Mouse (Mus musculus) lung, postnatal 14 days (tissue): ENCODE measurements around the gene St8sia1.

Source experiments
- DNase-seq: peaks from one replicate; pipeline ENCODE4 v3.0.0; 2021

Gene St8sia1

DNA sequence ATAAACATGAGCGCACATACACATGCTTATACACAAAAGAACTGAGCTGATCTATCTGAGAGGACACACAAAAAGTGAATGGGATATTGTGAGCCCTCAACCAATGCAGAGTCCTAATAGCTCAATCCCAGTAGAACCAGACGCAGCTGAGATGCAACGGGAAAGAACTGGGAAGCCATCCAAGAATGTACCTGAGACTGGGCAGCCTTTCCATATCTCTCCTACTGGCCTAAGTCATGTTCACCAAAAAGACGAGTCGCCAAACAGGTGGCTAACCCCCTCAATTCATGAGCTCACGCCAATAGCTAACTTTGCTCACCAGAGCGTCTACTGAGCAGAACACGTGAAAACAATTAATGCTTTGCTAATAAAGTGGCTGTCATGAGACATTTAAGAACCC lies 20.8 kb downstream of the St8sia1 start:
- DNase-seq: no peak

DNA sequence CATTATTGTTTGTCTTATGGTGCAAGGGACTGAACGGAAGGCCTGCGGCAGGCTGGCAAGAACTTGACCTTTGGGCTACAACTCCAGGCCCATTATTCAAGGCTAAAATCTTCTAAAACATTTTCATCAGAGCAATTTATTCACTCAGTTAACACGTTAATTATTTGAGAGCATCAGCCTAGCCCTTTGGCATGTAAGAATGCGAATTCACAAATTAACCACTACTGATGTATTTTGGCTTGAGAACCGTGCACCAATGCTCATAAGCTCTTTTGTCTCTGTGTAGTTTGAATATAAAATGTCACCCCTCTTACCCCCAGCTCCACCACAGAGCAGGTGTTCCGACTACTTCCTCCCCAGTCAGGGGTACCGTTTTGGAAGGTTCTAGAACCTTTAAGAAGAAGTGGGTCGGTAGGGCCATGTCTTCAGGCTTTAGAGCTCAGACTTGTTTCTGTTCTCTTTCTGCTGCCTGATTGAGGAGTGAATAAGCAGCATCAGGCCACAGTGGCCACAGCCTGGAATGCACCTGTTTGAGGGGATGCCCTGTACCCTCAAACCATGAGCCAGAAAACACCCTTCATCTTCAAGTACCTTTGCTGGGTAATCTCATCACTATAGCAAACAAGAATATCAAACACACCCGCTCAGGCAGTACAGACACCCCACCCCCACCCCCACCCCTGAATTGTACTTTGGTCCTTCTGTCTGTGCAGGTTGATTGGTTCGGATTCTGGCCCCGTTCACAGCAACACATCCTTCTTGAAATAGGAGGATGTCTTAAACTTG lies 22.5 kb downstream of the St8sia1 start:
- DNase-seq: no peak

DNA sequence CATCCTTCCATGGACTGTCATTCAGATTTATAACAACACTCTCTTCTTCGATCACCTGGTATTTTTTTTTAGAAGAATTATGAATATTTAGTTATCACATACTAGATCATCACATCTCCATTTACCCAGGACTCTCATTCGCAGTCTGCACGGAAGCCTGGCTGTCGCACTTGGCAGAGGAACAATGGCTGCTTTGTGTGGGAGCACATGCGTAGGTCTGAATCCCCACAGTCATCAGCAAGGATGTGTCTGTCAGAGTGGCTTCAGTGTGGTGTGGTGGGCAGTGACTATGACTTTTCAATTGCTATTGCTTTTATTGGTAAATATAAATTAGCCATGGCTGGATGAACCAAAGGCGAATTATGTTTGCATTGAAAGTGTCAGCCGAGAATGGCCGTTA lies 23.2 kb downstream of the St8sia1 start:
- no peak for DNase-seq

DNA sequence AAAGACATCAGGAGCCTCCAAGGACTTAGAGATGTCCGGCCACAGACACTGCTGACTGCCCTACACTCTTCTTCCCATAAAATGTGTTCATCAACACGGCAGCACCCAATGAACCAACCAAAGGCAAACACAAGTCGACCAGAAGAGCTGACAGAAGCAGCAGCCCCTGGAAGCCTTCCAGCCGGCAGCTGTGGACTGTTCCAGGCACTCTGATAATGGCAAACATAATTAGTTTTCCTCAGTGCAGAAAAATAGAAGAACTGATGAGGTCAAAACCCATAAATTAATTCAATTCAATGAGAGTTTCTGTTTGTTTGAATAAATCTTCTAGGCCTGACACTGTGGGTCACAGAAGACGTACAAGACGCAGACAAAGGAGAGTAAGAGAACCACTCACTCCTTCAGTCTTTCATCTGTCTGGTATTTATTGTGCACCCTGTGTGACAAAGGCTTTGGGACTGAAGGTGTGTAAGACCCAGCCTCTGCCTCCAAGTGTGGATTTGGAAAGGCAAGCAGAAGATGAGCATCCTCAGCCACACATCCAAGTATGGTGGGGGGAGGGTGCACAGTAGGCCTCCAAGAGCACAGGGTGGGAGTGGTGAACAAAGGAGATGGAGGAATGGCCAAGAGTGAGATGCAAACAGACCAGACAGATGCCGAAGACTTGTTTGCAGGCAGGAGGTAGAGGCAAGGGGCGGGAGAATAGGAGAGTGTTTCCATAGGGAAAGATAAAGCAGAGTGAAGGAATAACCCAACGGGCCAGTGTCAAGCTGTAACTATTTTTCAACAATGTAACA lies 25.5 kb downstream of the St8sia1 start:
- peak; percentile 47 for DNase-seq

DNA sequence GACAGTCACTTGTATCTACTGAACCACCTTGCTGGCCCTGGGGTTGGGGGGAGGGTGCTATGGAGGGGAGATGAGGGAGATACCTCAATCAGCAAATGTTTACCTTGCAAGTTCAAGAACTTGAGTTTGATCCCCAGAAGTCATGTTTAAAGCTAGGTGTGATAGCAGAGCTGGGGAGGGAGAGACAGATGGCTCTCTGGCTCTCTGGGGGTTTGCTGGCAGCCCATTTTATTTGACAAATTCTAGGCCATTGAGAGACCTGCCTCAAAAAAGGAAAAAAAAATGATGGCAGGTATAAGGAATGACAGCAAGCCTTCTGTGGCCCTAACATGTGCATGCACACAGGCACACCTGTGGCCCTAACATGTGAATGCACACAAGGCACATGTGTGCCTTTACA lies 26.2 kb downstream of the St8sia1 start:
- no peak for DNase-seq

DNA sequence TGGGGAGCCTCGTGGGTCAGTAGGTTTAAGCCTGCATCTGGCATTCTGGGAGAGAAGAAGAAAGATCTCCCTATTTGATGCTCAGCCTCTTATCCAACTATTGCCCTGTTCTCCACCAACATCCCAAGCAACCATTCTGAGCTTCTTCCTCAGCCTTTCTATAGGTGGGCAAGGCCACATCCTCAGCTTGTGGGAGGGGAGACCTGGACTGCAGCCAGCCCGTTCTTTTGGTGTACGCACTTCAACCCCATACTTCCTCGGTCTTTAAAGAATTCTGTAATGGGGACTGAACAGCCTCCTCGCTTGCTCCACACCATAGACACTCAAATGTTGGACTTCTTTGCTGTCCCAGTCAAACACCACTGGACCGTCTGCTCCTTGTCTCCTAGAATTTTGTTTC lies 31.7 kb downstream of the St8sia1 start:
- no peak for DNase-seq

DNA sequence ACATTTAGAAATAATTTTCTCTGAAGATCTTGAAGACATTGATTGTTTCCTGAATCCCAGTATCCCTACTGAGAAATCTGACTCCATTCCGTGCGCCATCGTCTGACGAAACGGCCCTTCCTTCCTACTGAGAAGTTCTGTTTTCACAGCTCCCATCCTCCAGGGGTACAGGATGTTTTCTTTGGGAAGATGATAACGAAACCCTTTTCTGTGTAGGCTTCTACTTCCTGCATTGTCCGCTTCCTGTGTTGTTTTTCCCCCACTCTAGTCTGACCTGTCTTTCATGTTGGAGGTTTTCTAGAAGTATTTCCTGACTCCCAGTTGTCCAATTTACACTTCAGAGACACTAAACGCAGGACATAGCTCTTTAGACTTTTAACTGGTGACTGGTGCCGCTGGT lies 32.1 kb downstream of the St8sia1 start:
- no peak for DNase-seq

DNA sequence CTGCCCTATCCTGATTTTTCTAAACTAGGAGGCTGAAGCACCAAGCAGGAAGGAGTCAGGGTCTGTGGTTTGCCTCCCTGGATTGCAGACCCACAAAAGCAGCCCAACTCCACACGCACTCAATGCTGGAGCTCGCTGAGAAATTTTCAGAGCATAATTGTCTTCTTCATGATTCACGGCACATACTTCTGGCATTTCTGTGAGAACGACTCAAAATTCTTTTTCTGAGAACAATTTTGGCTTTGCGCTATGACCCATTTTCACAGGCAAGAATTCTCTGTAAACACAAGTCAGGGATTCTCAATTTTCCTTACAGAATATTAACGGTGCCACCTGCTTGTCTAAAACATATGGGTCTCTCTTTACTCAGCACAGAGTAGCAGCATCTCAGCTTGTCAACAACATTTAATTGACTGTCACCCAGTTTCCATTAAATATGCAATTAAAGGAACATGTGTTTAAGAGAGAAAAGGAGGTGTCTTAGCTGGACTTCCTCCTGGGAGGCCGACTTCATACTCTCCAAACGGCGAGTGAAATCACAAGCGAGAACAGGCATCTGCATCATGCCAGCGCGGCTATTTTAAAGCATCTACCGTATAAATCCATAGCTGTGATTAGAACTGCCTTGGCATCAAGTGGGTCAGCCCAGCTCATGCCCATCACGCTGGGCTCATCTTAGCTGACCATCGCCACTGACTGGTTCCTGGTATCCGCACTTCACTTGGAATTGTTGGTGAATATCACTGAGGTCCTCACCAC lies 35.5 kb downstream of the St8sia1 start:
- DNase-seq: no peak

DNA sequence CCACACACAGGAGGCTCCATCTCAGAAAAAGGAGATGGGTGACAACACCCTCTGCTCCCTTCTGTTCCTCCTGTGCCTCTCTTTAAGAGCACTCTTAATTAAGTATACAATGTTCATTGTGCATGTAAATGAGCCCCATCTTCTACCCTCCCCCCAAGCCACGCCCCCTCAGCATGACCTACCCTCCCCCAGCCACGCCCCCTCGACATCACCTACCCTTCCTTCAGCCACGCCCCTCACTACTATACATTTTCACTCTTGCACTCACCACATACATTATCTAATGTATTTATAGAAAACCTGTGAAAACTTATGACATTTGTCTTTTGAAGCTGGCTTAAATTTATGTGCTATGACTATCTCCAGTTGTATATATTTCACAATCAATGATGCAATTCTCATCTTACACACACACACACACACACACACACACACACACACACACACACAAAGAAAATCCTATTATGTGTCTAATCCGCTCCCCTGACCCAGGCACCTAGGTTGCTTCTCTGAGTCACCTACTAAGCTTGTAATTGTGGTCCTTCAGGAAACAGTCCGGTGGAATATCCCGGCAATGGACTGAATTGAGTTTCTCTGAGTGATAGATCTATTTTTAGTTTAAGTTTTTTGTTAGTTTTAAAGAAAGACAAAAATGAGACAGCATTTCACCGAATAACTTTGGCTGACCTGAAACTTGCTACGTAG lies 37.2 kb downstream of the St8sia1 start:
- DNase-seq: no peak

DNA sequence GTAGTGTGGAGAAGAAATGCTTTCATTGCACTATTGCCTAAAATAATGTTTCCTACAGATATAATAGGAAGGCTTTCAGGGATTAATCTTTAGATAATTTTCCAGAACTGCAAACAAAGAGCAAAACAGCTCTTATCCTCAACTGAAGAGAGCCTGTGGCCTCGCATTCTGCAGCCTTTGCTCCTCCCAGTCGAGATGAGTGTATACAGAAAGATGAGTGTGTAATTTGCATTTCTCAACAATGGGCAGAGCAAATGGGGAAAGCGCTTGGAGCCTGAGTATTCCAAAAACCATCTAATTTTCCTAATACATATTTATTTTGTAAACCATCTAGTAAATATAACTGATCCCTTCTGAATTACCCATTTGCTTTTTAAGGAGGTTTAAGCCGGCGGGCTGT lies 38.3 kb downstream of the St8sia1 start:
- DNase-seq: no peak

DNA sequence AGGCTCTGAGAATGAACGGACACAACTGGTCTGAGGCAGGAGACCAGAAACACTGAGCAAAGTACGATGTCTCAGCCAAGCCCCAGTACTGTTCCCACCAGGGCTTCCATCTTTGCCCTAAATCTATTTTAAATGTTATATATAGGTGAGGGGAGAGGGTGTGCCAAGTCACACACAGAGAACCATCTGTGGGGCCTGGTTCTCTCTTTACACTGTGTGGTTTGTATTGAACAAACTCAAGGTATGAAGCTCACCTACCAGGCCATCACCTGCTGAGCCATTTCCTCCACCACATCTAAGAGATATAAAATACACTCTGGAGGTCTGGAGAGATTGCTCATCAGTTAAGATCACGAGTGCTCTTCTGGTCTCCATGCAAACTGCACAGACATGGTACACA lies 38.9 kb downstream of the St8sia1 start:
- no peak for DNase-seq

DNA sequence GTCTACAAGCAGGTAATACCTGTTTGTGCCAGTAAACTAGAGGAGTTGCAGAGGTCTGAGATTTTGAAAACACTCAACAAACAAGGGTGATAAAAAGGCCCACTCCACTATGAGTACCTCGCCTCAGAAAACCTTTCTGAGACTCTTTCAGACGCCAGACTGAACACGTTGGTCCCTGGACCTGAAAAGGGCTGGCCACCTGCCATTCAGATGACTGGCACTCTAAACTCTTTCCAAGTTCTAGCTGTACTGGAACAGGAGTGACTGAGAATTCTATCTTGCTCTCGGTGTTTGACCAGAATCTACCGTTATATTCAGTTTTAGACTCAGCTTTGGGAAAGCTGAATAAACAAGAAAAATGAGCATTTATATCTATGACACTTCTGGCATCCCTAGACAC lies 43.4 kb downstream of the St8sia1 start:
- DNase-seq: no peak

DNA sequence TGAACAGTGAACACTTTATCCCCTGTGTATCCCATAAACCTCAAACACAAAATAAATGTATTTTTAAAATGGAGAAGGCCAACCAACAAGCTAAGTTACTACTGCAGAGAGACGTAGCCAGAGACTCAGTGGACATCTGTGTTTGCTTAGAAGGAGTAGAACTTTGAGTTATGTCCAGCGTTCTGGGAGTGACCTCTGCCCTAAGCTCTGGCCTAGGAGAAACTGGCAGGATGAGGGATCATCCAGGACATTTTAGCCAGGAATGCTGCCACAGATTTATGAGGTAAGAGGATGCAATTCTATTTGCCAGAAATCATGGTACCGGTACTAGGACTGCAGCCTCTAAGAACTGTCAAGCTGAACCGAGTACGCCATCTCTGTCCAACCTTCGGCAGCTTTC lies 45.6 kb downstream of the St8sia1 start:
- DNase-seq: no peak

DNA sequence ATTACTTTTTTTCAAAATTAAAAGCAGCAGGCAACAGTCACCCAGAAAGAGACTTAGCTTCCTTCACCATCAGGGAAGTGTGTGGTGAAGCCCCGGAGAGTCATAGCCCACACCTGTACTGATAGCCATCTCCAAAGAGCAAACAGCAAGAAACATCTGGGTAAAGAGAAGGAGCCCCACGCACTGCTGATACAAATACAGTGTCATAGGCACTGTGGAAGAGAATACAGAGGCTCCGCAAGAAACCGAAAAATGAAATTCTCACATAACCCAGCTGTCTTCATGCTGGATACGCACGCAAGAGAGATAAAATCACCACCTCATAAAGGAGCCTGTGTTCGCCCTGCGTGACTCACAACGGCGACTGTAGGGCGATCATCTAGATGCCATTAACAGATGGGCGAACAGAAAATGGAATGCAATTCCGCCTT lies 46.8 kb downstream of the St8sia1 start:
- DNase-seq: no peak

DNA sequence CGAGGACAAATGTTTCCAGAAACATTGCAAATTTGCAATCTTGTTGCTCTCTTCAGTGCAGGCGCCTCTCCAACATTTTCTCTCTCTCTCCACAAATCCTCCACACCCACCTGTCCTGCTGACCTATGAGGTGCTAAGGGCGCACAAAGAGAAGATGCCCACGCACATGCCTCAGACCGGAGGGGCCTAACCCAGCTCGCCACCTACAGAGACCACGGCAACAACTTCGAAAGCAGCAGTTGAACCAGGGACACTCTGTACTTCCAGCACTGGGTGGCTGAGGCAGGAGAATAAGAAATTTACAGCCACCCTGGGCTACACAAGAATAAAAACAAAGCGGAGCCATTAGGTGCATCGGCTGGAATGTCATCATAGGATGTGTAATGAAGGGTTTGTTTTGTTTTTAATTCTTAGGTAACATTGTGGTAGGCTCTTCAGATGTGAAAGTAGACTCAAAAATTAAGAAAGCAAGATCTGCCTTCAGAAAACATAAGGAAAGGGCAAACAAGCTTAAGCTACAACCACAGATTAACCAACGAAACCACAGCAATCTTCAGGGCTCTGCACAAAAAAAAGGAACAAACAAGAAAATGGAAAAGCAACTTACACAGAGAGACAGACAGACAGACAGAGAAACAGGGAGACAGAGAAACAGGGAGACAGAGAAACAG lies 47.8 kb downstream of the St8sia1 start:
- no peak for DNase-seq

DNA sequence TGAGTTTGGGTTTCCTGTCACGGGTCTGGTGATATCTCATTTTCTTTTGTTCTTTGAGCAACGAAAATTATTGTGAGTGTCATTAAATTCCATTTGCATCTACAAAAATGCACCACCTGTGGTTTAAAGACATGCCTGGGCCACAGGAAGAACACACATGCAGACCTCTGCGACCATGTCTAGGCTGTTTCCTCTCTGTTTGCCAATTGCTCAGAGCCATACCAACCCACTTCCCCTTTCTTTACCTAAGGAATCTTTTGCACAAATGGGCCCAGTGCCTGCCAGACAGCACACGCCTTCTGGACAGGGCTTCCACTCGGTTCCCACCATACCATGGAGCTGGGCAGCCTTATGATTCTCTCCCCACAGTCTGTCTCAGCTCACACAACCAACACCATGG lies 48.8 kb downstream of the St8sia1 start:
- DNase-seq: no peak

DNA sequence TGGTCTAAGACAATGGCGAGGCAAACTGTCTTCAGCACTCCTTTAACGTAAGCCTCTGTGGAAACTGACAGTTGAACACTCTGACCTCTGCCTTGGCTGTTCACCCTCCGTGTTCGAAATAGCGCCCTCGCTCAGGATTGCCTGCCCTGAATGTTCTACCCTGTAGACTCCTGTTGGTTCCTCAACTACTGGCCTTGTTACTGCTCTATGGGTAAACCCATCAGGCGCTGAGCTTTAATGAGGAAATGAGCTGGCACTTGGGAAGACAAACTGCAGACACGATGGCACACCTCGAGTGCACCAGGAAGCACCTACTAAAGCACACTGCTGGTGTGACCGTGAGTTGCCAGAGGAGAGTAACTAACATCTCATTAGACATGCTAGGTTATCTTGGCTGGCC lies 49.6 kb downstream of the St8sia1 start:
- DNase-seq: no peak

DNA sequence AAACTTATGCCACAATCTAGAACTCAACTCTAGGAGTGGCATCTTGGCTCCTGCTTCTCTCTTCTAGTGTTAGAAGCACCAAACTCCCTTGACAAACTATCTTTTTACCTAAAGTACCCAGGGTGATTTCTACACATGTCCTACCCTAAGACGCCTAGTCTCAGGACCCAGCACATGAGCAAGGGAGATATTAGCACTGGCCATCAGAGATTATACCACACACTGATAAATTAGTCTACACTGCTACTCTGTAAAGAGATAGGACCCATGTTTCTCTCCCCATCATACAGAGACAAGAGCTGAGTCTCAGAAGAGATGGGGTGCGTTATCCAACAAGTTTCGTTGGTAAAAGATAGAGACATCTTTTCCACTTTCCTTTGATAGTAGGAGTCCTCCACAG lies 53.0 kb downstream of the St8sia1 start:
- no peak for DNase-seq

DNA sequence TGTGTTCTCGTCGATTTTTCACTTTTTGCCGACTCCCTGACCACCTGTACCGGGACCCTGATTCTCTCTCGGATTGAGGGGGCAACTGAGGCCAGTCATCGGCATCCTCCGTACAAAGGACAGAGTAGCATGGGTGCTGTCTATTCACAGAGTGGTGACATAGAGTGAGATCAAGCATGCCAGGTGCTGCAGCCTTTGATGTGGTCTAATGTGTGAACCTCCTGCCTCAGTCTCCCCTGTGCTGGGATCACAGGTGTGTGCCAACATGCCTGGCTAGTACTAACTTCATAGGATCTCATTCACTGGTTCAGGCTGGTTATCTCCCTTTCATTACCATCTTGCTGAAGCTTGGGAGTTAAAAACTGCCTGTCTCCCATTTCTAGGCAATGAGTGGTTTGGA lies 53.5 kb downstream of the St8sia1 start:
- DNase-seq: no peak

DNA sequence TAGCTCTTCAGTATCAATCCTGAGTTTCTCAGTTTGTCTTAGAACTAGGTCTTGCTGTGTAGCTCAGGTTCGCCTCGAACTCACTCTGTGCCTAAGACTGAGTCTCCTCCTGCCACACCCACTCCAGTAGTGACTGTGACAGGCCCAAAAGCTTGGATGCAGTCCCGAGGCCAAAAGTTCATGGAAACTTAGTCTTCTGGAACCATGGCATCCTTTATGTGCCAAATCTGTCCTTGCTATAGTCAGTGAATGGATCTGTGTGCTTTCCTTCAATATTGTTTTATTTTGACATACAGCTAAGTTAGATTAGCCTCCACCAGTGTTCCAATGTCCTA lies 54.5 kb downstream of the St8sia1 start:
- DNase-seq: no peak

DNA sequence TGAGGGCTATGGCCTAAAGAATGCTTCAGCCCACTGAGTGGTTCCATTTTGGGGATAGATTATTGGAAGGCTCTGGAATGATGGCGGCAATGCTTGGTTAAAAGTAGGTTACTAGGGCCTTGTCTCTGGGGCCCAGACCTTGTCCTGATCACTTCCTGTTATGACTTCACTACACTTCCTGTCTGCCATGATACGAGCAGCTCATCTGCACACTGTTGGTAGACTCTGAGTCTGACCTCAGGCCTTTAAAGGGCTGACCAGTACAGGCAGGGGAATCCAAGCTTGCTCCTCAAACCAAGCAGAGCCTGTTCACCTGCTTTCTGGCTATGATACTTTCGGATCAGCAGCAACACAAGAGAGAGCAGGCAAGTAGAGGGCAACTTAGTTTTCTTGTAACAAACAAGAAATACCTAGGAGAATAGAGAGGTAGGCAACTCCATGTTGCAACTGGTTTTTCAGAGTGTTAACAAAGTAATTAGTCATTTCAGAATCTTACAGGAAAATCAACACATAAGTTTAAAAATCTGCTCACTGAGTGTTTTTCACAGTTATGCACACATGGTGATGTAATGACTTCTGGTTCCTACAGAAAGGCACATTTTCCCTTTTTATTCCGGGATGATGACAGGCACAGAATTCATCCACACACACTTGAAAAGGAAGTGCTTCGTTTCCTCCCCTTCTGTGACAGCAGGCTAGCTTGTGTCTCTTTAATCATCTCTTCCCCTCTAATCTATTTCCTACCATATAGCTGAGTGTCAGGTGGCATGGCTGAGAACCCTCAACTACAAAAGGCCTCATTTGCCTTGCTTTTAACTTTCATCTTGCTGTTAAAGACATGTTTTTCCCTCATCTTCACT lies 55.1 kb downstream of the St8sia1 start:
- no peak for DNase-seq

DNA sequence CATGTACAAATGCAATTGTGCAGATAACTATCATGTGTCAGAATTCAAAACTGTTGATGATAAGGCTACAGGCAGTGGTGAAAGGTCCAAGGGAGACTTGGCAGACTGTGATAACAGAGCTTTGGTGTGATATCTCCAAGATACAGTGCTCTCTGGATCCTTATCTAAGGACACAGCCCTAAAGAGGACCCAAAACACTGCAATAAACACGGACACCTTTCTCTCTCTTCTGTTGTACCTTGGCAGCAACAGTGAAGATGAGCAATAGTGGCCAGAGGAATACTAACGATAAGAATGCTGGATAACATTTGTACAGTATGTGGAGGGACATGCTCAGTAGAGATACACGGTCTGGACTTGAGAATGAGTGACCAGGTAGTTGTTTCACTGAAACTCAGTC lies 55.8 kb downstream of the St8sia1 start:
- DNase-seq: no peak
